Mouse (Mus musculus): ENCODE data around the gene Pcp4l1. TPM values are rescaled to one million over a fixed set of nuclear protein-coding genes. Genes with fewer than 3 reads are reported as not detected.

The Pcp4l1 gene
- total and polyA plus RNA-seq, 3 experiments, result not detected

DNA sequence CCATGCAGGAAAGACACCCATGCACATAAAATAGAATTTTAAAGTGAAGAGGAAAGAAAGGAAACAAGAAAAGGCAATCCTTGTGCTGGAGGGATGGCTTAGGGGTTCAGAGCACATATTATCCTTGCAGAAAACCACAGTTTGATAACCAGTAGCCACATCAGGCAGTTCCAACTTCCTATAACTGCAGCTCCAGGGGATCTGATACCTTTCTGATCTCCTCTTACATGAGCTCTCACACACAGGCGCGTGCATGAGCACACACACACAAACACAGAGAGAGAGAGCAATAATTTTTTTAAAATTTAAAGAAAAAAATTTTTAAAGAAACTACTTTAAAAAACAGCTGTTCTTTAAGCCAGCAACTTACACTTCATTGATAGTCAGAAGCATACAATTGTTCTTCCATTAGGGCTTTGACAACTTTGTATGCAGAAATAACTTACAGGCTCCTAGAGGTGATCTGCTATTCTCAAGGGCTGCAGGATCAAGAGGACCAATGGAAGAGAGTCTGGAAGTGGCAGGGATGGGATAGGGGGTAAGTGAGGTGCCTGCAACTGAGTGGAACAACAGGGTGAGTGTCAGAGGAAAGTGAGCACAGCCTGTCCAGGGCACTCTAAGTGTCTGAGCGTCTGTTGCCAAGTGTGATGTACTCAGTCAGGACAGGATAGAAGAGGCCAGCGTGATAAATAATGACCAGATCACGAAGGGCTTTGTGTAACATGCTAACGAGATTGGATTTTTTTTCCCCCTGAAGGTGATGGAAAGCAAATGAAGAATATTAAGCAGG is 9.8 kb upstream of the Pcp4l1 start:
- TF ChIP-seq GATA1 (IDR thresholded peaks at IDR 0.05; ENCODE audit: low read depth, low read length), result peak; percentile 86
- no peak for TF ChIP-seq ZNF384 (IDR thresholded peaks at IDR 0.05; ENCODE audit: low read depth, low read length)
- no peak for TF ChIP-seq GABPA (IDR thresholded peaks at IDR 0.05; ENCODE audit: low read depth, low read length)
- peak; percentile 50 for TF ChIP-seq ETS1 (IDR thresholded peaks at IDR 0.05; ENCODE audit: low read depth, low read length)
- TF ChIP-seq RCOR1 (IDR thresholded peaks at IDR 0.05; ENCODE audit: low read depth, low read length), result peak; percentile 90
- no peak for TF ChIP-seq UBTF (IDR thresholded peaks at IDR 0.05; ENCODE audit: borderline replicate concordance, insufficient read depth, low read depth, low read length)
- no peak for TF ChIP-seq RAD21 (IDR thresholded peaks at IDR 0.05; ENCODE audit: low read depth, low read length)
- TF ChIP-seq MAX (IDR thresholded peaks at IDR 0.05; ENCODE audit: low read length), result no peak
- TF ChIP-seq SIN3A (IDR thresholded peaks at IDR 0.05; ENCODE audit: low read length), result peak; percentile 46; the same call in 1 of the 2 replicates
- TF ChIP-seq POLR2A (IDR thresholded peaks at IDR 0.05; ENCODE audit: control insufficient read depth in 1 of 2, insufficient read depth in 1 of 2, low read depth in 1 of 2, low read length in 2 of 2, poor library complexity in 1 of 2), result no peak
- TF ChIP-seq NRF1 (IDR thresholded peaks at IDR 0.05; ENCODE audit: insufficient read depth, low read depth, low read length, poor library complexity, severe bottlenecking), result peak; percentile 68
- no peak for TF ChIP-seq BHLHE40 (IDR thresholded peaks at IDR 0.05; ENCODE audit: borderline replicate concordance, low read depth, low read length)
- no peak for TF ChIP-seq MEF2A (IDR thresholded peaks at IDR 0.05; ENCODE audit: extremely low read depth, insufficient replicate concordance, low read depth, low read length, poor library complexity, severe bottlenecking)
- no peak for TF ChIP-seq SMC3 (IDR thresholded peaks at IDR 0.05; ENCODE audit: low read depth, low read length)
- TF ChIP-seq MYB (IDR thresholded peaks at IDR 0.05; ENCODE audit: low read depth, low read length), result 0 out of 2 replicates have a peak, but pooled peaks have one; percentile 39
- peak; percentile 73 to 84 for TF ChIP-seq EP300 (IDR thresholded peaks at IDR 0.05; ENCODE audit: low read depth in 1 of 2, low read length in 2 of 2)
- 0 out of 2 replicates have a peak, but pooled peaks have one; percentile 39 for TF ChIP-seq ELF1 (IDR thresholded peaks at IDR 0.05; ENCODE audit: low read depth, low read length)
- TF ChIP-seq TAL1 (IDR thresholded peaks at IDR 0.05; ENCODE audit: low read length), result peak; percentile 57; the same call in 1 of the 2 replicates
- peak; percentile 79 for TF ChIP-seq TCF12 (IDR thresholded peaks at IDR 0.05; ENCODE audit: low read depth, low read length)
- no peak for TF ChIP-seq CTCF (IDR thresholded peaks at IDR 0.05 in 2 of 3, conservative IDR thresholded peaks at IDR 0.05 in 1 of 3; ENCODE audit: control insufficient read depth in 1 of 3, insufficient read depth in 1 of 3, low read depth in 2 of 3, low read length in 3 of 3, poor library complexity in 1 of 3, severe bottlenecking in 1 of 3)
- H3K4me1 ChIP-seq (ENCODE audit: control insufficient read depth in 1 of 2, insufficient read depth in 2 of 2, low read length in 2 of 2), result peaks cover 9 to 31% of the 10 kb centered on the region in 2 experiments
- H3K36me3 ChIP-seq (ENCODE audit: control insufficient read depth in 1 of 2, insufficient read depth in 2 of 2, low read length in 2 of 2), result peaks cover 0 to 22% of the 10 kb centered on the region in 2 experiments; a peak in 2 of 4 replicates
- DNase-seq (ENCODE audit: low read depth, low spot score), result peak; percentile 89
- H3K27ac ChIP-seq (ENCODE audit: control insufficient read depth, low read depth, low read length), result peak overlapping the region; percentile 47
- peak overlapping the region; percentile 6 to 49; a peak in 3 of 4 replicates for H3K4me3 ChIP-seq (ENCODE audit: control insufficient read depth in 1 of 2, insufficient read depth in 1 of 2, low read depth in 2 of 2, low read length in 2 of 2)
- 0 out of 2 replicates have a peak overlapping the region, but pooled peaks have one; percentile 16 for H3K9ac ChIP-seq (ENCODE audit: control insufficient read depth, low read depth, low read length, poor library complexity, severe bottlenecking)
- no peaks in the 10 kb centered on the region for H3K79me2 ChIP-seq (ENCODE audit: control insufficient read depth, insufficient read depth, low read length, poor library complexity)
- H3K27me3 ChIP-seq (ENCODE audit: control insufficient read depth in 1 of 2, insufficient read depth in 2 of 2, low read length in 2 of 2), result no peaks in the 10 kb centered on the region
- H3K9me3 ChIP-seq (replicated peaks; ENCODE audit: insufficient read depth, low read length), result no peaks in the 10 kb centered on the region

Measured in MEL (cell line).